Mouse (Mus musculus) MEL (cell line): ENCODE measurements around the gene Prkx. TPM values are rescaled to one million over a fixed set of nuclear protein-coding genes. Genes with fewer than 3 reads are reported as not detected.

Source experiments
- DNase-seq: peaks from one replicate; pipeline ENCODE4 v3.0.0; 2011; ENCODE audit warnings: low read depth, low spot score
- H3K27ac ChIP-seq: 2 replicates; pipeline ENCODE4 v1.5.1; 2012; ENCODE audit warnings: low read depth, mild to moderate bottlenecking, control low read depth, low read length, moderate library complexity; ENCODE audit not compliant: control insufficient read depth
- H3K27me3 ChIP-seq, 2 experiments: fragments of 150-350 bp in 1 of 2; sonication (generic) in 1 of 2; 2 replicates each; pipeline ENCODE4 v1.6.1; 2012; ENCODE audit warnings: low read length in 2 of 2, mild to moderate bottlenecking in 2 of 2, improper control_type of control experiment in 1 of 2, moderate library complexity in 1 of 2; ENCODE audit not compliant: insufficient read depth in 2 of 2, control insufficient read depth in 1 of 2
- H3K36me3 ChIP-seq, 2 experiments: 2 replicates each; pipeline ENCODE4 v1.6.1; 2012 to 2014; ENCODE audit warnings: low read length in 2 of 2, improper control_type of control experiment in 1 of 2, inconsistent platforms in 1 of 2, mild to moderate bottlenecking in 1 of 2; ENCODE audit not compliant: insufficient read depth in 2 of 2, control insufficient read depth in 1 of 2
- H3K4me1 ChIP-seq, 2 experiments: fragments of 150-350 bp in 1 of 2; sonication (generic) in 1 of 2; 2 replicates each; pipeline ENCODE4 v1.6.1; 2012; ENCODE audit warnings: low read length in 2 of 2, improper control_type of control experiment in 1 of 2, mild to moderate bottlenecking in 1 of 2; ENCODE audit not compliant: insufficient read depth in 2 of 2, control insufficient read depth in 1 of 2
- H3K4me3 ChIP-seq, 2 experiments: fragments of 150-350 bp in 1 of 2; sonication (generic) in 1 of 2; 2 replicates each; pipeline ENCODE4 v1.5.1; 2012; ENCODE audit warnings: low read depth in 2 of 2, low read length in 2 of 2, mild to moderate bottlenecking in 2 of 2, moderate library complexity in 2 of 2, control low read depth in 1 of 2, improper control_type of control experiment in 1 of 2; ENCODE audit not compliant: control insufficient read depth in 1 of 2, insufficient read depth in 1 of 2
- H3K79me2 ChIP-seq: 2 replicates; pipeline ENCODE4 v1.6.1; 2012; ENCODE audit warnings: mild to moderate bottlenecking, low read length, moderate library complexity; ENCODE audit not compliant: control insufficient read depth, poor library complexity, insufficient read depth
- H3K9ac ChIP-seq: 2 replicates; pipeline ENCODE4 v1.6.1; 2012; ENCODE audit warnings: low read depth, mild to moderate bottlenecking, control low read depth, low read length, moderate library complexity; ENCODE audit not compliant: control insufficient read depth, poor library complexity, severe bottlenecking
- H3K9me3 ChIP-seq: fragments of 150-350 bp; sonication (generic); replicated peaks from 2 replicates; pipeline ENCODE4 v1.6.1; 2012; ENCODE audit warnings: mild to moderate bottlenecking, low read length, improper control_type of control experiment, moderate library complexity; ENCODE audit not compliant: insufficient read depth
- CTCF ChIP-seq, 3 experiments: IDR thresholded peaks in 2 of 3; conservative IDR thresholded peaks in 1 of 3; 2 replicates each; pipeline ENCODE4 v1.5.1; 2011 to 2012; ENCODE audit warnings: low read length in 3 of 3, low read depth in 2 of 3, mild to moderate bottlenecking in 2 of 3, improper control_type of control experiment in 1 of 3, inconsistent platforms in 1 of 3, mixed read lengths in 1 of 3, moderate library complexity in 1 of 3; ENCODE audit not compliant: control insufficient read depth in 1 of 3, insufficient read depth in 1 of 3, poor library complexity in 1 of 3, severe bottlenecking in 1 of 3
- E2F4 ChIP-seq: IDR thresholded peaks from 2 replicates; pipeline ENCODE4 v1.6.1; 2011; ENCODE audit warnings: low read depth, low read length, improper control_type of control experiment, borderline replicate concordance
- ELF1 ChIP-seq: IDR thresholded peaks from 2 replicates; pipeline ENCODE4 v1.6.1; 2014; ENCODE audit warnings: low read depth, mild to moderate bottlenecking, inconsistent platforms, low read length, improper control_type of control experiment, moderate library complexity
- ETS1 ChIP-seq: IDR thresholded peaks from 2 replicates; pipeline ENCODE4 v1.6.1; 2012; ENCODE audit warnings: low read depth, mild to moderate bottlenecking, inconsistent platforms, low read length, improper control_type of control experiment, moderate library complexity
- GABPA ChIP-seq: IDR thresholded peaks from 2 replicates; pipeline ENCODE4 v1.6.1; 2012; ENCODE audit warnings: low read depth, mild to moderate bottlenecking, inconsistent platforms, low read length, improper control_type of control experiment, moderate library complexity
- HCFC1 ChIP-seq: IDR thresholded peaks from 2 replicates; pipeline ENCODE4 v1.6.1; 2012; ENCODE audit warnings: low read depth, mild to moderate bottlenecking, inconsistent platforms, low read length, improper control_type of control experiment, moderate library complexity
- MAFK ChIP-seq: IDR thresholded peaks from 2 replicates; pipeline ENCODE4 v1.6.1; 2011; ENCODE audit warnings: low read depth, mild to moderate bottlenecking, low read length, improper control_type of control experiment, borderline replicate concordance
- MAX ChIP-seq: IDR thresholded peaks from 2 replicates; pipeline ENCODE4 v1.6.1; 2011; ENCODE audit warnings: low read length, improper control_type of control experiment
- MAZ ChIP-seq: IDR thresholded peaks from 2 replicates; pipeline ENCODE4 v1.6.1; 2012; ENCODE audit warnings: low read depth, mild to moderate bottlenecking, inconsistent platforms, low read length, improper control_type of control experiment
- MXI1 ChIP-seq: IDR thresholded peaks from 2 replicates; pipeline ENCODE4 v1.6.1; 2011; ENCODE audit warnings: mild to moderate bottlenecking, low read depth, low read length, improper control_type of control experiment
- NELFE ChIP-seq: IDR thresholded peaks from 2 replicates; pipeline ENCODE4 v1.6.1; 2011; ENCODE audit warnings: low read depth, low read length, improper control_type of control experiment
- POLR2A ChIP-seq, 2 experiments: IDR thresholded peaks; 2 replicates each; pipeline ENCODE4 v1.6.1; 2011 to 2012; ENCODE audit warnings: low read length in 2 of 2, mild to moderate bottlenecking in 2 of 2, control low read depth in 1 of 2, improper control_type of control experiment in 1 of 2, low read depth in 1 of 2, moderate library complexity in 1 of 2; ENCODE audit not compliant: control insufficient read depth in 1 of 2, insufficient read depth in 1 of 2, poor library complexity in 1 of 2
- RAD21 ChIP-seq: IDR thresholded peaks from 2 replicates; pipeline ENCODE4 v1.6.1; 2011; ENCODE audit warnings: mild to moderate bottlenecking, low read depth, low read length, improper control_type of control experiment
- SMC3 ChIP-seq: IDR thresholded peaks from 2 replicates; pipeline ENCODE4 v1.6.1; 2011; ENCODE audit warnings: low read depth, low read length, improper control_type of control experiment
- TAL1 ChIP-seq: IDR thresholded peaks from 2 replicates; pipeline ENCODE4 v1.6.1; 2012; ENCODE audit warnings: mild to moderate bottlenecking, inconsistent platforms, low read length, moderate library complexity, mixed read lengths
- TCF12 ChIP-seq: IDR thresholded peaks from 2 replicates; pipeline ENCODE4 v1.6.1; 2014; ENCODE audit warnings: low read depth, mild to moderate bottlenecking, inconsistent platforms, low read length, improper control_type of control experiment, moderate library complexity
- USF1 ChIP-seq: IDR thresholded peaks from 2 replicates; pipeline ENCODE4 v1.6.1; 2014; ENCODE audit warnings: low read depth, mild to moderate bottlenecking, inconsistent platforms, low read length, improper control_type of control experiment, moderate library complexity
- ZC3H11A ChIP-seq: IDR thresholded peaks from 2 replicates; pipeline ENCODE4 v1.6.1; 2012; ENCODE audit warnings: low read depth, mild to moderate bottlenecking, inconsistent platforms, low read length, improper control_type of control experiment
- ZMIZ1 ChIP-seq: IDR thresholded peaks from 2 replicates; pipeline ENCODE4 v1.6.1; 2012; ENCODE audit warnings: low read depth, mild to moderate bottlenecking, inconsistent platforms, low read length, improper control_type of control experiment, moderate library complexity
- ZNF384 ChIP-seq: IDR thresholded peaks from 2 replicates; pipeline ENCODE4 v1.6.1; 2012; ENCODE audit warnings: low read depth, mild to moderate bottlenecking, inconsistent platforms, low read length, improper control_type of control experiment
- polyA plus RNA-seq, 2 experiments: library from polyadenylated mRNA; stranded (reverse) in 1 of 2; unstranded in 1 of 2; fragments of >175 nt in 1 of 2; fragments of >200 nt in 1 of 2; gene quantifications; 2 replicates each; pipeline versions ENCODE4 v1.2.1 to v1.2.4; 2012; ENCODE audit warnings: low replicate concordance in 2 of 2, low read depth in 1 of 2; ENCODE audit not compliant: insufficient read length in 2 of 2, insufficient read depth in 1 of 2, missing spikeins in 1 of 2
- total RNA-seq: library from RNA; depleted of rRNA; stranded (reverse); fragments of 300-350 nt; gene quantifications from 2 replicates; pipeline ENCODE4 v1.2.3, GENCODE M21; 2012

The Prkx gene
- total and polyA plus RNA-seq, 3 experiments: 4.3 to 6.7 TPM; not detected in 1

DNA sequence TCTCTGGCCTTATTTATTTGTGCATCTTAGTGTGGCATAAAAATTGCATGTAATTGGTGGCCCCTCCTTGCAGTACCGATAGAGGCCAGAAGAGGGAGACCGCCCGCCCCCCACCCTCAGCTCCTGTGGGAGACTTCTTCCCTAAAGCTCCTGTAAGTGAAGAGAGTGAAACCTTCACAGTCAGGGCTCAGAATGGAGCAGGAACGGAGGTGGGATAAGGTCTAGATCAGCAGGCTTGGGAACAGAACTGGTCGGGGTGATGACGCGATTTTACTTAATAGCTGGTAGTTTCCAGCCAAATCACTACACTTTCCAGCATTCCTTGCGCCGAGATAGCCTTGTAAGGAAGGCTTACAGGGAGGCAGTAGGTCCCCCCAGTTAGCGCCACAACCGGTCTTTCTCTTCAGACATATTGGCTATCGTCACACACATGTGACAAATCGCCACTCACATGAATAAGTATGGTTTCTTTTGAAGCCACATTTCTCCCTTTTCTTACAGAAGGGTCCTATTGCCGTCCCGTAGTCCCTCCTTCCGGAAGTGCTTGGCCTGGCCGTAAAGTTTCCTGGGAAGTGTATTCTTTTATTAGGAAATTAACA, 14.6 kb upstream of the Prkx start:
- no peaks in the 10 kb centered on the region for H3K9me3 ChIP-seq
- H3K4me3 ChIP-seq: peak overlapping the region; percentile 24 to 34; a peak in 3 of 4 replicates
- H3K36me3 ChIP-seq: no peaks in the 10 kb centered on the region
- DNase-seq: peak; percentile 56
- TF ChIP-seq SMC3 (peak; percentile 60), RAD21 (peak; percentile 19), HCFC1 (no peak), CTCF (IDR thresholded peaks at IDR 0.05 in 2 of 3, conservative IDR thresholded peaks at IDR 0.05 in 1 of 3; ENCODE audit: control insufficient read depth in 1 of 3, insufficient read depth in 1 of 3, low read depth in 2 of 3, low read length in 3 of 3, poor library complexity in 1 of 3, severe bottlenecking in 1 of 3) (peak; percentile 59 to 68 (median 63))
- H3K9ac ChIP-seq: no peak overlapping the region
- no peaks in the 10 kb centered on the region for H3K4me1 ChIP-seq
- no peaks in the 10 kb centered on the region for H3K79me2 ChIP-seq
- no peaks in the 10 kb centered on the region for H3K27me3 ChIP-seq
- H3K27ac ChIP-seq: no peak overlapping the region

DNA sequence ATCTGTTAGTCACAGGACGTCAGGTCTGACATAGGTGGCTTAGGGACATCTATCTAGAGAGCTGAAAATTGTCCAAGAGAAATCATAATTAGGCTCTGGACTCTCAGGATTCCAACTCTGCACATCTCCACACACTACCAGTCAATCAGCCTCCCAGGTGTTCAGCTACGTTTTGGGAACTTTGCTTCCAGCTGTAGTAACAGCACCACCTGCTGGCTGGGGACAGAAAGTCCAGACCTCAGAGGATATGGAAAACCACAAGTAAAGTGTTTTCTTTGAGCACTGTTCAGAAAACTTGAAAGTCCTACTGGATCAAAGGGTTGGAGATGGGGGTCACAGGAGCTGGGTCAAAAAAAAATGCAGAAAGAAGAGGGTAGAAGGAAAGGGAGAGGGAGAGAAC, 12.5 kb upstream of the Prkx start:
- no peaks in the 10 kb centered on the region for H3K27me3 ChIP-seq
- no peaks in the 10 kb centered on the region for H3K9me3 ChIP-seq
- no peak for TF ChIP-seq MAZ
- TF ChIP-seq ELF1: no peak
- TF ChIP-seq SMC3: peak; percentile 70
- peak; percentile 43 to 71 (median 65); a peak in 5 of 6 replicates for TF ChIP-seq CTCF (IDR thresholded peaks at IDR 0.05 in 2 of 3, conservative IDR thresholded peaks at IDR 0.05 in 1 of 3; ENCODE audit: control insufficient read depth in 1 of 3, insufficient read depth in 1 of 3, low read depth in 2 of 3, low read length in 3 of 3, poor library complexity in 1 of 3, severe bottlenecking in 1 of 3)
- TF ChIP-seq ZC3H11A: peak; percentile 52
- peak; percentile 67 for TF ChIP-seq RAD21
- peak; percentile 54 for DNase-seq
- H3K4me1 ChIP-seq: no peaks in the 10 kb centered on the region
- H3K4me3 ChIP-seq: no peak overlapping the region
- no peak overlapping the region for H3K9ac ChIP-seq
- H3K27ac ChIP-seq: no peak overlapping the region
- no peaks in the 10 kb centered on the region for H3K36me3 ChIP-seq
- H3K79me2 ChIP-seq: no peaks in the 10 kb centered on the region

DNA sequence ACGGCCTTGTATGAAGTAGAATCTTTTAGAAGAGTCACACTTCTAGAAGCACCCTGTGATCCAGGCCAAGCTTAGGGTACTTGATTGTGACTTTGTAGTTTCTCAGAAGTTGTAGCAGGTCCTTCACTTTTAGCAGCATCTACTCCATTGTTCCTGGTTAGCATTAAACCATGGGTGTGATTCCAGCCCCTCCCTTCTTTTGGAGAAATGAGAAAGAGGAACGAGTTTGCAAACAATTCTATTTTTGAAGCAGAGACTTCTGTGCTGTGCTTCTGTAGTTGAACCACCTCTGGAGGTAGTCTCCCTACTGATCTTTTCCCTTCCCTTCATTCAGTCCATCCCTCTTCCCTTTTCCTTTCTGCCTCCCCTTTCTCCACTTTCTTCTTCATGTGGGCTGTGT, 6.2 kb upstream of the Prkx start:
- Histone ChIP-seq H3K4me3 (no peak overlapping the region), H3K27ac (no peak overlapping the region), H3K79me2 (no peaks in the 10 kb centered on the region), H3K36me3 (peaks cover 0 to 5% of the 10 kb centered on the region in 2 experiments; a peak in 2 of 4 replicates), H3K27me3 (no peaks in the 10 kb centered on the region), H3K9me3 (no peaks in the 10 kb centered on the region), H3K4me1 (peaks cover 0 to 2% of the 10 kb centered on the region in 2 experiments; a peak in 1 of 4 replicates), H3K9ac (no peak overlapping the region)
- no peak for DNase-seq
- no peak for TF ChIP-seq NELFE
- TF ChIP-seq ZMIZ1: no peak
- TF ChIP-seq MXI1: no peak
- no peak for TF ChIP-seq USF1
- TF ChIP-seq MAX: no peak
- TF ChIP-seq ETS1: no peak
- no peak for TF ChIP-seq TAL1
- no peak for TF ChIP-seq E2F4
- no peak for TF ChIP-seq TCF12
- TF ChIP-seq MAFK: no peak
- TF ChIP-seq ELF1: no peak
- no peak for TF ChIP-seq GABPA
- TF ChIP-seq POLR2A (IDR thresholded peaks at IDR 0.05; ENCODE audit: control insufficient read depth in 1 of 2, insufficient read depth in 1 of 2, low read depth in 1 of 2, low read length in 2 of 2, poor library complexity in 1 of 2): no peak
- TF ChIP-seq MAZ: no peak
- no peak for TF ChIP-seq ZNF384
